Mouse (Mus musculus): ENCODE results near the gene Mapkapk5.

Mapkapk5 gene

DNA sequence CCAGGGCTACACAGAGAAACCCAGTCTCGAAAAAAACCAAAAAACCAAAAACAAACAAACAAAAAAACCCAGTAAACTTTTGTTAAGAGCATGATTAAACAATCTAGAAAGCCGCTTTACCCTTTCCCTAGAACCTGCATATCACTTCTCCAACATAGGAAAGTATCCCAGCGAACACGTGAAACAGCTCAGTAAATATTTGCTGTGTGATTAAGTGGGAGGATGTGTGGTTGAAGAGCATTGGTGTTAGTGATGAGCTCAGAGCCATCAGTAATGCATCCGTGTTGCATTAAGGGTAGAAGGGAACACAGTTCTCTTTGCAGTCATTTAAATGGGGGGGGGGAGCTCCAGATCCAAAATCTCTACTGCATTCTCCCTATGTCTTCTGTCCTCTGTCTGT, 60.9 kb downstream of the Mapkapk5 start:
- no peak for DNase-seq

DNA sequence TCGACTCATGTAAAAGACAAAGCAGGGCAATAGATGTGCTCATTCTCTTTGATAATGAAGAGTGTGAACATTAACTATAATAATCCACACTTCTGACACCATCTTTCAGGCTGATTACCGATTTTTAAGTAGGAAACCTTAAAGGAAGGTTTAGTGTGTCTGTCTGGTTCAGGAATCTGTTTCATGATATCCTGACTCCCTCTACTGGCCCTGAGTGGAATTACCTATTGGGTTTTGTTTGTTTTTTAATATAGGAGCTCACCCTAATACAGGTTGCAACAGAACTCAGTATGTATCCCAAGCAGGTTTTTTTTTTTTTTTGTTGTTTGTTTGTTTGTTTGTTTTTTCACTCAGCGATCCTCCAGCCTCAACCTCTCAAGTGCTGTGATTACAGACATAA, 68.0 kb downstream of the Mapkapk5 start:
- DNase-seq: peak; percentile 56

DNA sequence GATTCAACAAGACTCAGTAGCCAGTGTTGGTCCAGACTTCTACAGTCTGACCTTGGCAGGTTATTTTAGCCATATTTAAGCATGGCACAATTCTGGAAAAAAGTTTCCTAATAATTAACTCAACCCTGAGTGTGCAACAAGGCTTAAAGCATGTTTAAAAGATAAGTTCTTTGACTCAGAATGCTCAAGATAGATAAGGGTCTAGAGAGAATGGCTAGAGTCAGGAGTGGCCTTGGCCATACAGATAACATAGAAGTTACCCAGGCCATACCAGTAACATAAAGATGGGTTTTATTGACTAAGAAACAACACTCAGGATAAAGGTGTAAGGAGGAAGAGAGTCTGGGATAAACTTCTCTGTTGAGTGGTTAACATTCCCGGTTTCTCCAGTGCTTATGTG, 69.7 kb downstream of the Mapkapk5 start:
- DNase-seq: no peak
